Mouse (Mus musculus) cerebellum, adult (tissue): ENCODE results near the gene Lenep.
A peak's percentile ranks its signal among the peaks of the same experiment; 100 is the strongest.

Experiments
- ATAC-seq: cut with Nextera tagmentation; 2 replicates; pipeline ENCODE4 v1.9.2; 2017; ENCODE audit warnings: mild to moderate bottlenecking, moderate library complexity, mixed read lengths; ENCODE audit not compliant: insufficient number of reproducible peaks, low FRiP score, low TSS enrichment

The Lenep gene

DNA sequence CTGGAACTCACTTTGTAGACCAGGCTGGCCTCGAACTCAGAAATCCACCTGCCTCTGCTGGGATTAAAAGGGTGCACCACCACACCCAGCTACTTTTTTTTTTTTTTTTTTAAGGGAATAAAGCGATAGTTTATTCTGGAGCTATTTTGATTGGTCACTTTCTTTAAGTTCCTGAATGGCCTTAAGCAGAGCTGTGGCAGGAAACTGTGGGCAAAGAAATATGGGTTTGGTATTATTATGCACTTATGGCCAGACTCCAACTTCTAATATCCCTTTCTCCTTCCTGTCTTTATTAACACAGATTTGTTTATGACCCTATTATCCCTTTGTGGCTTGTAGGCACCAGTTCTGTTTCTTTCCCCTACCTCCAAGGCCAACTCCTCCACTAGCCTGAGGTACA, 17.8 kb upstream of the Lenep start:
- ATAC-seq: no peak

GRCm38 (mm10) chr3:89419981-89420380, 17.4 kb upstream of the Lenep start:
- no peak for ATAC-seq

DNA sequence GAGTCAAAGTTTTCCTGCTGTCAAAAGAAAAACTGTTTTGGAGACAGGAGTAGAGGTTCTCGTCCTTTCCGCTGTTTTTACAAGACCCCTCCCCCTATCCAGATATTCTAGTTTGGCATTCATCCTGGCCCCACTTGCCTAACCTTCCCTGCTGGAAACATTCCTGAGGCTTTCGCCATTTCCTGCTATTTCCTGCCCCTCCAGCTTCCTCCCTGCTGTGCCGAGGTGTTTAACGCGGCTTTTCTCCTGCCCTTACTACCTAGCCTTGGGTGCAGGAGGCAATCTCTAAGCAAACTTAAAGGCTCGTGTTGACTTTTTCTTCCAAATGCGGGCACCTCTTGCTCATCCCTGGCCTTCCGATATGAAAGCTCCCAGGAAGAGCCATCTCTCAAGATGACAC, 17.0 kb upstream of the Lenep start:
- no peak for ATAC-seq

DNA sequence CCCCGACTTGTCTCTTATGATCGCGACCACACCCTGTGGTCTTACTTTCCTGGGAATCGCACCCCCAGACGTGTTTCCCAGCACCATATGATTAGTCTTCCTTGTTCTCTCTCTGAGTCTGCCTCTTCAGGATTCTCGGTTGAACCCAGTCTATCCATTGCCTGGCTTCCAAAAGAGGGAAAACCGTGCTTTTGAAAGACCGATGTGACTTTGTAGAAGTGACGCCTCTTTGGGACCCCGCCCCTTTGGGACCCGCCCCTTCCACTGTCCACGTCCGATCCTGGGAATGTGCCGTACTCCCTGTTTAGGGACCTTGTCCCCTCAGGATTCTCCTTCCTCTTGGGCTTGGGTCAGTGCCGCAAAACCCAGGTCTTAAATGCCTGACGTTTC, 16.3 kb upstream of the Lenep start:
- ATAC-seq: no peak

DNA sequence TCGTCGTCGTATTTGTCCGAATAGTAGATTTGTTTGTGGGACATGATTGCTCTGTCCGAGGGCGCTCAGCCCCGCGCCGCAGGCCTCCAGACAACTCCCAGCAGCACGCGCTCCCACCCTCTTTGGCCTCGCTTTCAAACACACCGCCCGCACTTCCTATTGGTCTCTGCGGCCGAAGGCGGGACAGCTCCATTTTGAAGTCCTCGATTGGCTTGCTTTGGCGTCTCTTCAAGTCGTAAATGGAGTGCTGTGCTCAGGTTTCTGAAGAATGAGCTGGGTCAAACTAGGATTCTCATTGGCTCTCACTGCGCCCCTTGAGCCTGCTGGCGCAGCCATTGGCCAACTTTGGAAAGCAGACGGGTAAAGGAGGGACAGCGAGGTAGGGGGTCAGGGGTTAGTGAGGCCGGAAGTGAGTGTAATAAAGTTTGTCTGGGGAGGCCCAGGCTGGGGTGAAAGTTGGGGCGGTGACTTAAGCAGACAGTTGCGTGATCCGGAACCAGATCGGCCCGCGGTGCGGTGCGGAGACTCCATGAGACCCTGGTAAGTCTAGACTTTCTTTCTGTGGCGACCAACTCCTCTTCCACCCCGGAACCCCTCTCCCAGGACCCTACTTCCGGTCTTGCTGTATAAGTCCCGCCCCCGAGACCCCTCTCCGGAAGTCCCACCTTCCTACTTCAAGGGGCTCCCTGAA, 15.7 kb upstream of the Lenep start, which contains the start of the genes Cks1b and Shc1:
TSS of gene Cks1b (minus strand) at position 214 of the 691 bp plus-strand sequence.
TSS of gene Shc1 (plus strand) at position 274 of the 691 bp plus-strand sequence.
- peak; percentile 90 for ATAC-seq

- ATAC-seq: no peak
Observed at GRCm38 (mm10) chr3:89417840-89418169, 15.2 kb upstream of the Lenep start.

GRCm38 (mm10) chr3:89417131-89417530, 14.5 kb upstream of the Lenep start:
- ATAC-seq: no peak

GRCm38 (mm10) chr3:89416158-89416557, 13.6 kb upstream of the Lenep start:
- ATAC-seq: no peak

DNA sequence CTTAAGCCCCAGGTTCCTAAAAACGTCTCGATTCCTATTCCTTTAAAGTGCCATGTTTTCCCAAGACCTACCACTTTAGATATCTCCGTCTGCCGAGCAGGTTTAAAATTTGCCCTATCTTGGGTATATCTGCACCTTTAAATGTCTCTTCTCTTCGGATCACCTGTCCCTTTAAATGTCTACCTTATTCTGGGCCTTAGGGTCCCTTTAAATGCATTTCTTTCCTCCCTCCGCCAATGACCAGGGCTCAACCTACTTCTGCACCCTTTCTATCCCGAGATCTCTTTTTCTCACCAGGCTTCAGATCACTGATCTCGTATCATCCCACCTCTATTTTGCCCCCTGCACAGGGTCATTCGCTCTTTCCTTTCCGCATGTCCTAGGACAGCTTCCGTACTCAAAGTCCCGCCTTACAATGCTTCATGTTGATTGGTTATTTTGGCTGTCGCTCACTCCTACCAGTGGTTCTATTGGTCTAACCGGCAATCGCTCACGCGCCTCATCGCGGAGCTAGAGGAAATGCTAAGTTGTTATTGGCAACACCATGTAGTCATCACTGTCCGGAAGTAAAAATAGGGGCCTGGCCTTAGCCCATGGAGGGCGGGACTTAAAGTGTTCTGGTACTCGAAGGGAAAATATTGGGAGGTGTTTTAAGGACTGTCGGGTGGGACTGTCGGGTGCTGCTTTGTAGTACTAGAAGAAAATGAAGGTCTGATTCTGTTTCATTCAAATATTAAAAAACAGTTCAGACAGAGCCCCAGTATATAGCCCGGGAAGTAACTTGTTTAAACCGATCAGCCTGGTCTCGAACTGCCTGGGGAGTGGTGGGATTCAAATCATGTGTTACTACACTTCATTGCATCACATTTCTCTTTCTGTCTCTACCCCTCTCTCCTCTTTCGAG, 9.1 kb upstream of the Lenep start, which contains the start of gene Flad1:
TSS of gene Flad1 (minus strand) at position 381 of the 904 bp plus-strand sequence.
- peak; percentile 96 for ATAC-seq

GRCm38 (mm10) chr3:89410864-89411263, 8.3 kb upstream of the Lenep start:
- no peak for ATAC-seq

DNA sequence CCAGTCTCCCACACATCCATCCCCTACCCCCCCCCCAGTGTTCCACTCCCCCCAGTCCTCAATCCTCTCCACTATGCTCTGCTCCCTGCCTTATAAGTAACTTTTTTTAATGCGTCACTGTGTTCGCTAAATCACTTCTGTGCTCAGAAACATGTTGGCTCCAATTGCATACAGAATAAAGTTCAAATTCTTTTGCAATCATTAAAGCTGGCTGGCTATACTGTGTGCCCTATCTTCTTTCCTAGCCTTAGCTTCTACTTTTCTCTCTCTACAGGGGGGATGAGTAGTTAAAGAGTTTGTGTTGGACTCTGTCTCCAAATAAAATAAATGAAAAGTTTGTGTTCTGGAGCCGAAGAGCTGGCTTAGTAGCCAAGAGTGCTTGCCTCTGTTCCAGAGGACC, 7.1 kb upstream of the Lenep start:
- ATAC-seq: no peak

GRCm38 (mm10) chr3:89408448-89408847, 5.9 kb upstream of the Lenep start:
- no peak for ATAC-seq

DNA sequence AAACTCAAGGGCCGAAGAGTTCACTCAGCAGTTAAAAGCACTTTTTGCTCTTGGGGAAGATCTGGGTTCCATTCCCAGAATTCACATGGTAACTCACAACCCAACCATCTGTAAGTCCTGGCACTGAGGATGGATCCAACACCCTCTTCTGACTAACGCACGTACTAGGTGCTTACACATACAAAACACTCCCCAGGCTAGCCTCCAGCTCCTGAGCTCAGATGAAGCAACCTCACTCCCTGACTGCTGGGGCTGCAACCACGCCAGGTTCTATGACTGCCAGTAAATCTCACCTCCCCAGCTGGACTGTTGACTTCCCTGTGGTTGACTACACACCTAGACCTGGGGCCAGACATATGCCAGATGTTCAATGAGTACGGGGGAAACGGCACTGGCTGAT, 4.3 kb upstream of the Lenep start:
- ATAC-seq: no peak

- no peak for ATAC-seq
Observed at GRCm38 (mm10) chr3:89401329-89401728, 1.3 kb downstream of the Lenep start.

- no peak for ATAC-seq
Observed at GRCm38 (mm10) chr3:89396654-89397005, 6.0 kb downstream of the Lenep start.

DNA sequence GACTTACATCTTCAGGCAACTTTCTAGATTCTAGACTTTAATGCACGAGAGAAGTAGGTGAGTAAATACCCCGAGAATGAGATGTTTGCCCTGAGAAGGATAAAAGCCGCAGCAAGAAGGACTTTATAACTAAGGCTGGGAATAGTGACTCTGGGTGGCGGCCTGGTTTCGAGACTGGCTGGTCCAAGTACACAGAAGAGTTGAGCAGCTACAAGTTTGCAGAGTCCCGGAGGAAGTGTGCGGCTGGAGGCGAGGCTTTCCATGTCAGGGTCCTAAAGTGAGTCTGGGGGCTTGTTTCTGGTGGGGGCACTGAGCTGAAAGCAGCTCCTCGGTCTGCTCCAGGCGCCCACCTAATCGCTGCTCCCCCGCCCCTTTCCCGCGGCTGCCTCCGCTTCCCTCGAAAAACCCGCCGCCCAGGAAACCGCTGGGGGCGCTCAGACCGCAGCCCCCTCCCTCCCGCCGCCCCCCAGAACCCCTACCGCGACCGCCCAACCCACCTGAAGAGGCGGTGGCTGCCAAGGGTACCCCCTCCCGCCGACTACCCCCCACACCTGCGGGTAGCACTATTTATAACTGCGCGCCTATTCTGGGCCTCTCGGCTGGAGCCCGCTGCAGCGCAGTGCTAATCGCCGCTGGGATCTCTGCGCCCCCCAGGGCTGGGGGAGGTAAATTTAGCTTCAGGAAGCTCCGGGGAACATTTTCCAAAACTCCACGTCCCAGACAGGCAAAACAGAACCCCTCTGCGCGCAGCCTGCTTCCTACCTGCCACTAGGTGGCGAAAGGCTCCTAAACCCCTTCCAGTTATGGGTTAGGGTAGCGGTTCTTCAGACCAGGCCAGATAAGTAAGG, 6.6 kb downstream of the Lenep start:
- no peak for ATAC-seq

DNA sequence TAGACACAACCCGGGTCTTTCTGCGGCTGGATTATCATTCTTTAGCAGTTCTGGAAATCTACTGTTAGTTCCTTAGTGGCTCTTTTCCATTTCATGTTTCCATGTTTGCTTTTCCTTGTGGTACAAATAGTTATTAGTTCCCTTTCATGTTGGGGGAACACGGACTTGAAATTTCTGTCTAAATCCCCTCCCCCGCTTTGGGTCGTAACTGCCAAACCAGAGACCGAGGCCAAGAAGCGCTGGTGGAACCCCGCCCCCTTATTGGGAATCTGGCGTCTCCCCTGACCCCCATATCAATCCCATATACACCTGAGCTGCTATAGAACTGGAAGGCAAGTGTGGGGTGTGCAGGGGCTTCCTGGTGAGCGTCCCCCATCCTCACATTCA, 7.2 kb downstream of the Lenep start:
- ATAC-seq: no peak

DNA sequence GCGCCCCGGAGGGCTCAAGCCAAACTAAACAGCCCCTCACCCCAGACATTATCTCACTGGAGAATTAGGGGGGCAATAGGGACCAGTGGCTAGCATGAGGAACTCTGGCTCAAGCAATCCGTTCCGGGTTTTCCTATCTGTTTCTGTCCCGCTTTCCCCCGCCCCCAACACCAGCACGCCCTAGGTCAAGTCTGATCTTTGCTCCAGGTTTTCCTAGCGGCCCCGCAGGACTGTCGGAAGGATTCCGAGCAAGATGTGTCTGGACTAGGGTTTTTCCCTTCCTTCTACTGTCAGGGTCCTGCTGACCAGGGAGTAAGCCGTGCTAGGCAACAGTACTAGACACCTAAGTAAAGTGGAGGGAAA, 7.7 kb downstream of the Lenep start:
- ATAC-seq: 0 out of 2 replicates have a peak, but pooled peaks have one; percentile 13

- peak; percentile 21; the same call in 1 of the 2 replicates for ATAC-seq
Observed at GRCm38 (mm10) chr3:89394006-89394893, 8.3 kb downstream of the Lenep start, which contains the start of gene Zbtb7b. Gene Zbtb7b, minus strand, starts transcription at chr3:89394776.

GRCm38 (mm10) chr3:89393605-89394004, 9.0 kb downstream of the Lenep start:
- ATAC-seq: peak; percentile 80
